Mouse (Mus musculus) splenic B cell, adult 2 months (primary cell): ENCODE data around the gene Gnao1.

Source experiments
- DNase-seq: peaks from one replicate; pipeline ENCODE4 v3.0.0-alpha.2; 2011; ENCODE audit warnings: low read depth, low spot score
- H3K27me3 ChIP-seq: 2 replicates; pipeline ENCODE4 v1.6.1; 2012; ENCODE audit warnings: mild to moderate bottlenecking, low read length, moderate library complexity, mixed read lengths; ENCODE audit not compliant: control insufficient read depth, poor library complexity, insufficient read depth, severe bottlenecking
- H3K36me3 ChIP-seq: 2 replicates; pipeline ENCODE4 v1.6.1; 2012; ENCODE audit warnings: mild to moderate bottlenecking, low read length, moderate library complexity, mixed read lengths; ENCODE audit not compliant: control insufficient read depth, poor library complexity, insufficient read depth, severe bottlenecking

The Gnao1 gene

GRCm38 (mm10) chr8:93830626-93831025 is 20.9 kb downstream of the Gnao1 start:
- no peak for DNase-seq
- Histone ChIP-seq H3K27me3 (no peaks in the 10 kb centered on the region), H3K36me3 (no peaks in the 10 kb centered on the region)

DNA sequence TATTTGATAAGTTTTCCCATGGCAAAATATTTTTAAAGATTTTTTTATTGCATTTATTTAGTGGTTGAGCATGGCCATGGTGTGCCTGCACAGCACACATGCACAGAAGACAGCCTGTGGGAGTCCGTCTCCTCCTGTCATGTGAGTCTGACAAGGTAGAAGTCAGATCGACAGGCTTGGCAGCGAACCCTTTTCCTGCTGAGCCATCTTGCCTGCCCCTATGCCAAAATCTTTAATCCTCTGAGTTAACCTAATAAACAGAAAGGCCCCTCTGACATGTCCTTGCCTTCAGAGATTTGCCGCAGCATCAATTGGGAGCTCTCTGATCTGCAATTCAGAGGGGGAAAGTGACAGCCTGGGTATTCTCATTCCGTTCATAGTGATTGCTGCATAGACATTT is 26.0 kb downstream of the Gnao1 start:
- DNase-seq = no peak
- H3K27me3 ChIP-seq = no peaks in the 10 kb centered on the region
- no peaks in the 10 kb centered on the region for H3K36me3 ChIP-seq

- no peak for DNase-seq
- Histone ChIP-seq H3K27me3 (no peaks in the 10 kb centered on the region), H3K36me3 (no peaks in the 10 kb centered on the region)
Observed at GRCm38 (mm10) chr8:93839113-93839512, 29.3 kb downstream of the Gnao1 start.

- H3K36me3 ChIP-seq = no peaks in the 10 kb centered on the region
- H3K27me3 ChIP-seq = no peaks in the 10 kb centered on the region
- no peak for DNase-seq
Observed at GRCm38 (mm10) chr8:93840486-93840885, 30.7 kb downstream of the Gnao1 start.

GRCm38 (mm10) chr8:93840956-93841752 is 31.4 kb downstream of the Gnao1 start:
- Histone ChIP-seq H3K27me3 (no peaks in the 10 kb centered on the region), H3K36me3 (no peaks in the 10 kb centered on the region)
- DNase-seq = no peak

GRCm38 (mm10) chr8:93842574-93842973 is 32.8 kb downstream of the Gnao1 start:
- no peaks in the 10 kb centered on the region for H3K36me3 ChIP-seq
- no peak for DNase-seq
- no peaks in the 10 kb centered on the region for H3K27me3 ChIP-seq

DNA sequence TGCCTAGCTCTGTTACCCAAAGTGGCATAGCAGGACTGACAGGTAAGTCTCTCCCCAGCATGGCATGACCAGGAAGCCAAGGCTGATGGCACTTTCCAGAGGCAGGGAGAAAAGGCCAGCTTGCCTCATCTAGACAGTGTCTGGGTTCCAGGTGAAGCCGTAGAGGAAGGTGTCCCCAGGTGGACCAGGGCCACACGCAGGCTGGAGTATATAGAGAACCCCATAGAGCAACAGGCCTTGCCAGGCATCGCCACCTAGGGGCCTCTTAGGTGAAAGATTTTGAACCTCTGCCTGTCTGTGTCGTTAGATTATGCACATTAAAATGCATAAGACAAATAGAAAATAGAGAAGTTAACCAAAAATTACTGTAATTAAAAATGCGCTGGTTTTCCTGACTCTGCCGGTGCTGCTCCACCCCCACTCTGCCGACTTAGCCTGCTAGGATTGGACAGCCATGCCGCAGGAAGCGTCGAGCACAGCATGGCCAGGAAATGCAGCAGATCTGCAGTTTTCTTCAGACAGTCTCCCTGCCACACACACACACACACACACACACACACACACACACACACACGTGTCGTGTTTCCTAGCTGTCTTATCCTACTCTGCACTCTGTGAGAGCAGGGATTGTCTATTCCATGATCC is 34.2 kb downstream of the Gnao1 start:
- no peaks in the 10 kb centered on the region for H3K36me3 ChIP-seq
- no peaks in the 10 kb centered on the region for H3K27me3 ChIP-seq
- no peak for DNase-seq

DNA sequence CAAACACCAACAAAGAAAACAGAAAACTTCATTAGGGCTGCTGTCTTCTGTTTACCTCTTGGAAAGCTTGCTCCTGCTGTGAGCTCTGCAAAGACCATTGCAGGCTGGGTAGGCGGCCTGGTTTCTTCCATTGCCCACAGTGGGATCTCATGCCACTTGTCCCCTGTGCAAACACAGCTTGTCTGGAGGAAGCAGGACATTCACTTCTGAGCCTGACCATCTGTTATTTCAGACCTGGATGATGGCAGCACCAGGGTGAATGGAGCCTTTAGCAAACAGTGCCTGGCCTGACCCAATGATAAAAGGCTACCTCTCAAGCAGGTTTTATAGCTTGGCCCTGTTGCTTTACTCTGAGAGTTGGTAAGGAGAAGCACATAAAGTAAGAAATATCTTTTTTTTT is 35.4 kb downstream of the Gnao1 start:
- Histone ChIP-seq H3K27me3 (no peaks in the 10 kb centered on the region), H3K36me3 (no peaks in the 10 kb centered on the region)
- DNase-seq = no peak

DNA sequence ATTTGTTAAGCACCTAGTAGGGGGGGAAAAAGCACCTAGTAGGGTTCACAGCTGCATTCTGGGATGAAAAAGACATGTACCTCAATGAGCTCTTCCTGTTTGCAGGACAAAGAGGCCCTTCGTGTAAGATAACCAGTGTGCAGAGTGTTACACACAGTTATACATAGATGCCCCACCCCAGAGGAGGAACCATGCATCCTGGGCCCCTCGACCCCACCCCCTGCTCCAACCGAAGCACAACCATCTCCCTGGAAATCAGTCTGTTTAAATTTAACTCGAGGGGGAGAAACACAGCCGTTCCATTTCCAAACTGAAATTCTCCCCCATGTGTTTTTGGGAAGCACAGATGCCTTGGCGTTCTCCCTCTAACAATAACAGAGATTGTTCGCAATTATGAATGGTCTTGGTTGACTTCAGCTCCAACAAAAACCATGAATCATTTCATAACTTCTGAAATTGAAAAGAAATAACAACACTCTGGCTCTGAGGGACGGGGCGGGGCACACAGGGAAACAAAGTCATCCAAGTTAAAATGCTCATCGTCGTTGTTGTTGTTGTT is 42.4 kb downstream of the Gnao1 start:
- DNase-seq = no peak
- H3K27me3 ChIP-seq = no peaks in the 10 kb centered on the region

DNA sequence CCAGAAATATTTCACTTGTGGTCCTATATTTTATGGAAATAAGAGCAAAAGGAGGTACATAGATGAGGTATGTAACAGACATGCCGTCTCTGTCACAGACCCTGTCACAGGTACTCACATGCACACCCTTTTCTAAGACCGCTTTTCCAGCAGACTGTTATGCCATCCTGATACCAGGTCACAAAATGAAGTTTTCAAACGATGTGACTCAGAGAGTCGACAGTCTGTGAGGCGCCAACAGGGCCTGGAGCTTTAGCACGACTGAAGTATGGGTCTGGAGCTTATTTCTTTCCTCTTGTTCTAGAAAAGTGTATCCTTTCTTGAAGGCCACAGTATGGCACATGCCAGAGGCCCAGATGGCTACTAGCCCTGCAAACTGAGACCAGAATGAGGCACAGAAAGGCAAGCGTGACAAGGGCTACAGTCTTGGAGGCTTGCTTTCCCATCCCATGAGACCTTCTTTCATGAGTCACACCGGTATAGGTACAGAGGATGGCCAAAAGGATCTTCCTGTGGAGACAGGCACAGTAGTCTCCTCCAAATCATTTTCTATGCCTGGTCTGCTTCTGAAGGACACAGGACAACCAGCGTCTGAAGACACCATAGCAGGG is 43.2 kb downstream of the Gnao1 start:
- H3K36me3 ChIP-seq = no peaks in the 10 kb centered on the region
- DNase-seq = no peak

More for the DNA sequence above, 42.4 kb downstream of the Gnao1 start:
- no peaks in the 10 kb centered on the region for H3K36me3 ChIP-seq

GRCm38 (mm10) chr8:93854676-93855075 is 44.9 kb downstream of the Gnao1 start:
- no peaks in the 10 kb centered on the region for H3K27me3 ChIP-seq
- no peaks in the 10 kb centered on the region for H3K36me3 ChIP-seq
- DNase-seq = no peak

More for the DNA sequence above, 43.2 kb downstream of the Gnao1 start:
- no peaks in the 10 kb centered on the region for H3K27me3 ChIP-seq

GRCm38 (mm10) chr8:93855272-93855671 is 45.5 kb downstream of the Gnao1 start:
- H3K27me3 ChIP-seq = no peaks in the 10 kb centered on the region
- DNase-seq = no peak
- H3K36me3 ChIP-seq = no peaks in the 10 kb centered on the region

DNA sequence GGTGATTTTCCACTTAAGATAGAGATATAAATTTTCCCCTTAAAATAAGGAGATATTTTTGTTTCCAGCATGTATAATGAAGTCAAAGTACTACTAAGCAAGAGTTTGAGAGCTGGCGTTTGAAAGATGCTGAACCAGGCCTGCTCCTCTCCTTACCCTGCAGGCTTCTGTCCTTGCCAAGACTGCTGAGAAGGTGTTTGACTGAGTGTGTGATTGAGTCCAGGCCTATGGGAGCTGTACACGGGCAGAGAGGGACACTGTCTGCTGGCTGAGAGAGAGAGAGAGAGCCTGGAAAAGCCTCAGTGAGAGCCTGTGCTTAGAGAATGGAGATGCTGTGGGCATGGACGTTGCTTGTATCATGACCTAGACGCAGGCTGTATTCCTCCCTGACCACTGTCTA is 47.4 kb downstream of the Gnao1 start:
- no peaks in the 10 kb centered on the region for H3K27me3 ChIP-seq
- no peak for DNase-seq
- H3K36me3 ChIP-seq = no peaks in the 10 kb centered on the region

DNA sequence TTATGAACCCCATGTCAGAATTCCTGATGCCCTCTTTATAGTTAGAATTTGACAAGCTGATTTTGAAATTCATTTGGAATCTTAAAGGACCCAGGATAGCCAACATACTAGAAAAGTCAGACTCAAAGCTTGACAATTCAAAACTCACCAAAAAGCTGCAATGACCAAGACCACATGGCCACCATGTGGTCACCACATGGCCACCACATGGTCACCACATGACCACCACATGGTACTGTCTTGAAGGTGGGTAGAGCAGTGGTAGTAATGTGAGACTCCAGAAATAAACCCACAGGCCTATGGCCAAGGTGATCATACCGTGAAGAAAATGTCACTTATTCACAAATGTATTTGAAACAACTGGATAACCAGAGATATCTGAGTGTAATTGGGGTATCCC is 48.5 kb downstream of the Gnao1 start:
- DNase-seq = no peak
- no peaks in the 10 kb centered on the region for H3K27me3 ChIP-seq
- H3K36me3 ChIP-seq = no peaks in the 10 kb centered on the region

DNA sequence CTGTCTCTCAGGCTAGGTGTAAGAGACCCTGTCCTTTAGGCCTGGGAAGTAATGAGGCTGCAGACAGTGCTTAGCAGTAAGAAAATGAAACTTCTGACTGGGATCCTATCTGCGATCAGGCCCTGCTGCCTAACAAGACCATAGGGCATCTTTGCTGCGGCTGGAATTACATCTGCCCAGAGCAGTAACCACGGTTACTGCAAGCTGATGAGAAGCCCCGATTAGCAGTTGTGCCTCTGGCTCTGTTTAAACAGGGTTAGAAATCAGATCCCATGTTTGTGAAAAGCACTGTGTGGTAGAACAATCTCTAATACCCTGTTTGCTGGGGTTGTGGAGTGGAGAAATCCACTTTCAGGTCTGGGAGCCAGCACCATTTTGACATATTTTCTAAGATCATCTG is 50.3 kb downstream of the Gnao1 start:
- Histone ChIP-seq H3K36me3 (no peaks in the 10 kb centered on the region), H3K27me3 (no peaks in the 10 kb centered on the region)
- DNase-seq = no peak
